ENCODE assay signal across 10 mouse cellular contexts in the genomic region with DNA sequence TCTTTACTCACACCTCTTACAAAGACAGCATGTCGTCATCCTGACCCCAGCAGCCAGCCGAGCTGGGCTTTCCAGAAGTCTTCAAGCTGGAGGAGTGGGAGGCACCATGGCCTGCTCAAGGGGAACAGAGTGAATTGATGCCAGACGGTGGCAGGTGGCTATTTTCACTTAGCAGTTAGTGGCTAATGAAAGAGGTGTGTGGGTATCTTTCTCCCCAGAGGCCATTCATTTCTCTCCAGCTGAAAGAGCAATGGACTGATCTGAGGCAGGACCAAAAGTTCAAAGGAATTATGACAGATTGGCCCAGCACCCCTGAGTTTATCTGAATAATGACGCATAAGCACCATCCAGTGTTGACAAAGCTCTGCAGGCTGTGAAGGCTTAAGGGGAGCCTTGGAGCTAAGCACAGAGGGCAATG.
DNase-seq lines count a peak whose midpoint lies in the region; ATAC-seq and TF ChIP-seq lines count a peak whose summit lies in the region.
"Had no signal": no experiment of that assay in that cellular context is flagged by ENCODE, and none has a peak within 500 bp of the region (broad histone marks: within the 10 kb centered on the region; RNA-seq: fewer than 3 reads in every experiment).

No protein-coding gene starts in this region.

- H3K4me3 ChIP-seq in heart, embryonic 11.5 days (ENCODE audit: low read depth, low read length) = no peak overlapping the region
- H3K4me3 ChIP-seq in liver, adult 2 months (ENCODE audit: insufficient read depth, low read depth, low read length) = no peak overlapping the region
- H3K4me3 ChIP-seq in liver, embryonic 12.5 days = no peak overlapping the region
- H3K4me3 ChIP-seq in hindbrain, embryonic 15.5 days = no peak overlapping the region
- H3K4me3 ChIP-seq: intestine, embryonic 15.5 days; neural tube, embryonic 13.5 days had no signal

- H3K27ac ChIP-seq in heart, embryonic 11.5 days (ENCODE audit: low read depth, low read length) = 0 out of 2 replicates have a peak overlapping the region, but pooled peaks have one; percentile 15
- no peak overlapping the region for H3K27ac ChIP-seq in liver, adult 2 months (replicated peaks; ENCODE audit: insufficient read depth, low read depth, low read length)
- H3K27ac ChIP-seq in liver, embryonic 12.5 days = no peak overlapping the region
- H3K27ac ChIP-seq in hindbrain, embryonic 15.5 days (replicated peaks) = no peak overlapping the region
- H3K27ac ChIP-seq: intestine, embryonic 15.5 days; neural tube, embryonic 13.5 days had no signal

- DNase-seq in heart, postnatal 25 days (ENCODE audit: low spot score) = no peak
- peak; percentile 66 for DNase-seq in liver, adult 2 months (ENCODE audit: extremely low read depth, low read depth, low spot score)
- peak; percentile 54 for DNase-seq in mesoderm, embryonic 11.5 days (ENCODE audit: low read depth, low spot score)
- no peak for DNase-seq in retina, embryonic 14.5 days (ENCODE audit: low spot score)
- no peak for DNase-seq in thymus, postnatal 25 days

- H3K4me1 ChIP-seq in heart, embryonic 11.5 days (ENCODE audit: control insufficient read depth, insufficient read depth, low read length) = peaks cover 23% of the 10 kb centered on the region
- peaks cover 26% of the 10 kb centered on the region for H3K4me1 ChIP-seq in liver, adult 2 months (ENCODE audit: control insufficient read depth, insufficient read depth, low read length)
- peaks cover 19% of the 10 kb centered on the region for H3K4me1 ChIP-seq in liver, embryonic 12.5 days
- peaks cover 17% of the 10 kb centered on the region for H3K4me1 ChIP-seq in hindbrain, embryonic 15.5 days (replicated peaks)
- H3K4me1 ChIP-seq: intestine, embryonic 15.5 days had no signal

- TF ChIP-seq CTCF in liver, adult 2 months (IDR thresholded peaks at IDR 0.05; ENCODE audit: low read depth, low read length) = no peak

- H3K79me2 ChIP-seq in liver, adult 2 months (ENCODE audit: control insufficient read depth, insufficient read depth, low read length) = no peaks in the 10 kb centered on the region

- ATAC-seq in heart, embryonic 11.5 days (replicated peaks; ENCODE audit: insufficient number of reproducible peaks, low FRiP score, low TSS enrichment) = peak; percentile 56; the same call in 1 of the 2 replicates
- ATAC-seq in liver, embryonic 12.5 days = no peak
- peak; percentile 39; the same call in 1 of the 2 replicates for ATAC-seq in hindbrain, embryonic 15.5 days (ENCODE audit: low FRiP score, low read depth)
- ATAC-seq: intestine, embryonic 15.5 days had no signal

- no peaks in the 10 kb centered on the region for H3K27me3 ChIP-seq in heart, embryonic 11.5 days (ENCODE audit: control insufficient read depth, insufficient read depth, low read length)
- H3K27me3 ChIP-seq in liver, adult 2 months (ENCODE audit: control insufficient read depth, insufficient read depth, low read length) = no peaks in the 10 kb centered on the region
- H3K27me3 ChIP-seq in liver, embryonic 12.5 days (replicated peaks) = no peaks in the 10 kb centered on the region
- H3K27me3 ChIP-seq in hindbrain, embryonic 15.5 days = no peaks in the 10 kb centered on the region
- H3K27me3 ChIP-seq: intestine, embryonic 15.5 days; neural tube, embryonic 13.5 days had no signal

- intact Hi-C loops in heart, postnatal 25 days (cut with DNase I) = no loop called here

- H3K36me3 ChIP-seq in heart, embryonic 11.5 days (ENCODE audit: control insufficient read depth, insufficient read depth, low read length) = no peaks in the 10 kb centered on the region
- no peaks in the 10 kb centered on the region for H3K36me3 ChIP-seq in liver, adult 2 months (ENCODE audit: control insufficient read depth, insufficient read depth, low read length)
- no peaks in the 10 kb centered on the region for H3K36me3 ChIP-seq in liver, embryonic 12.5 days
- no peaks in the 10 kb centered on the region for H3K36me3 ChIP-seq in hindbrain, embryonic 15.5 days
- H3K36me3 ChIP-seq: intestine, embryonic 15.5 days; neural tube, embryonic 13.5 days had no signal

- no peak overlapping the region for H3K9ac ChIP-seq in heart, embryonic 11.5 days (ENCODE audit: low read depth, low read length)
- no peak overlapping the region for H3K9ac ChIP-seq in liver, adult 2 months (ENCODE audit: low read depth, low read length)
- no peak overlapping the region for H3K9ac ChIP-seq in liver, embryonic 12.5 days
- no peak overlapping the region for H3K9ac ChIP-seq in hindbrain, embryonic 15.5 days
- H3K9ac ChIP-seq: intestine, embryonic 15.5 days; neural tube, embryonic 13.5 days had no signal

- no peaks in the 10 kb centered on the region for H3K9me3 ChIP-seq in heart, embryonic 11.5 days (replicated peaks; ENCODE audit: control insufficient read depth, low read length)
- no peaks in the 10 kb centered on the region for H3K9me3 ChIP-seq in liver, embryonic 12.5 days (replicated peaks)
- H3K9me3 ChIP-seq in hindbrain, embryonic 15.5 days = no peaks in the 10 kb centered on the region
- H3K9me3 ChIP-seq: intestine, embryonic 15.5 days; neural tube, embryonic 13.5 days had no signal

- no peak overlapping the region; the same call in 1 of the 2 replicates for H3K4me2 ChIP-seq in heart, embryonic 11.5 days
- no peak overlapping the region for H3K4me2 ChIP-seq in liver, embryonic 12.5 days
- no peak overlapping the region for H3K4me2 ChIP-seq in hindbrain, embryonic 15.5 days
- H3K4me2 ChIP-seq: intestine, embryonic 15.5 days; neural tube, embryonic 13.5 days had no signal

- 15% methylated on average over 4 of the region's 4 CpGs for WGBS in heart, embryonic 11.5 days (ENCODE audit: insufficient replicate concordance)
- 80% methylated on average over 4 of the region's 4 CpGs for WGBS in liver, adult 2 months
- WGBS in liver, embryonic 12.5 days (ENCODE audit: insufficient replicate concordance) = 43% methylated on average over 4 of the region's 4 CpGs
- WGBS in hindbrain, embryonic 15.5 days = 40% methylated on average over 4 of the region's 4 CpGs

- no peak for TF ChIP-seq POLR2A in liver, adult 2 months (IDR thresholded peaks at IDR 0.05; ENCODE audit: extremely low read depth, insufficient read depth, low read length)

Comparison
In these comparisons a context has a peak if more than half of its experiments do, and no peak if none do; other contexts are left out.
1. DNase-seq: peak in liver, adult 2 months (single experiment) and mesoderm, embryonic 11.5 days (single experiment); none in heart, postnatal 25 days (single experiment), retina, embryonic 14.5 days (single experiment) and thymus, postnatal 25 days (single experiment).